Mouse (Mus musculus) heart, embryonic 12.5 days (tissue): ENCODE measurements around the gene Vmn2r90. TPM values are rescaled to one million over a fixed set of nuclear protein-coding genes. Genes with fewer than 3 reads are reported as not detected.
"Not testable (repeated sequence)": the region's sequence is repeated elsewhere in the genome, so short reads cannot be mapped to it uniquely, and the experiment has no call there.

ENCODE experiments used
- ATAC-seq: fragments of 200-750 bp; cut with Nextera tagmentation; 2 replicates; pipeline ENCODE4 v1.8.0; 2017; ENCODE audit warnings: moderate TSS enrichment, moderate library complexity; ENCODE audit not compliant: insufficient number of reproducible peaks, low FRiP score
- H3K27ac ChIP-seq: fragments of 300-500 bp; sonication (generic); 2 replicates; pipeline ENCODE4 v1.5.1; 2016; ENCODE audit warnings: mild to moderate bottlenecking, moderate library complexity; ENCODE audit not compliant: poor library complexity, severe bottlenecking
- H3K27me3 ChIP-seq: fragments of 300-500 bp; sonication (generic); replicated peaks from 2 replicates; pipeline ENCODE4 v1.6.1; 2016; ENCODE audit warnings: mild to moderate bottlenecking, moderate library complexity
- H3K36me3 ChIP-seq: fragments of 300-500 bp; sonication (generic); 2 replicates; pipeline ENCODE4 v1.6.1; 2016; ENCODE audit warnings: mild to moderate bottlenecking, moderate library complexity
- H3K4me1 ChIP-seq: fragments of 300-500 bp; sonication (generic); replicated peaks from 2 replicates; pipeline ENCODE4 v1.6.1; 2016; ENCODE audit warnings: mild to moderate bottlenecking
- H3K4me2 ChIP-seq: fragments of 300-500 bp; sonication (generic); 2 replicates; pipeline ENCODE4 v1.6.1; 2016; ENCODE audit warnings: mild to moderate bottlenecking, moderate library complexity
- H3K4me3 ChIP-seq: fragments of 300-500 bp; sonication (generic); 2 replicates; pipeline ENCODE4 v1.5.1; 2016; ENCODE audit warnings: mild to moderate bottlenecking
- H3K9ac ChIP-seq: fragments of 300-500 bp; sonication (generic); 2 replicates; pipeline ENCODE4 v1.6.1; 2016; ENCODE audit warnings: mild to moderate bottlenecking, moderate library complexity
- H3K9me3 ChIP-seq: fragments of 300-500 bp; sonication (generic); replicated peaks from 2 replicates; pipeline ENCODE4 v1.6.1; 2016; ENCODE audit warnings: mild to moderate bottlenecking, moderate library complexity
- WGBS: fragments of 180-500 bp; shearing (Covaris S2); methylation state at CpG from one replicate; pipeline ENCODE4 v1.1.7; 2016; 5-methylcytosine and 5-hydroxymethylcytosine counted together
- polyA plus RNA-seq: library from polyadenylated mRNA; unstranded; fragments of >200 nt; fragmentation: Nextera tagmentation; extraction: Ambion mirVana; gene quantifications from 2 replicates; pipeline ENCODE4 v1.2.1, GENCODE M21; 2016

Gene Vmn2r90
- polyA plus RNA-seq, result not detected in 2 replicates

- no peak within 1 kb of the TSS for H3K4me3 ChIP-seq
- no peak within 1 kb of the TSS for H3K27ac ChIP-seq
- no peak within 1 kb of the TSS for H3K9ac ChIP-seq
- no peak within 1 kb of the TSS for H3K4me2 ChIP-seq
- H3K27me3 ChIP-seq, result no peaks in the 10 kb centered on the region
- 64% methylated on average over 1 of the region's 1 CpGs for WGBS
- no peak for ATAC-seq
- peaks cover 6% of the 10 kb centered on the region; the same call in 1 of the 2 replicates for H3K9me3 ChIP-seq
- H3K4me1 ChIP-seq, result no peaks in the 10 kb centered on the region
- H3K36me3 ChIP-seq, result no peaks in the 10 kb centered on the region
Observed at GRCm38 (mm10) chr17:17703447-17703846, at the start of gene Vmn2r90. TSS of gene Vmn2r90 (plus strand) at chr17:17703747.

DNA sequence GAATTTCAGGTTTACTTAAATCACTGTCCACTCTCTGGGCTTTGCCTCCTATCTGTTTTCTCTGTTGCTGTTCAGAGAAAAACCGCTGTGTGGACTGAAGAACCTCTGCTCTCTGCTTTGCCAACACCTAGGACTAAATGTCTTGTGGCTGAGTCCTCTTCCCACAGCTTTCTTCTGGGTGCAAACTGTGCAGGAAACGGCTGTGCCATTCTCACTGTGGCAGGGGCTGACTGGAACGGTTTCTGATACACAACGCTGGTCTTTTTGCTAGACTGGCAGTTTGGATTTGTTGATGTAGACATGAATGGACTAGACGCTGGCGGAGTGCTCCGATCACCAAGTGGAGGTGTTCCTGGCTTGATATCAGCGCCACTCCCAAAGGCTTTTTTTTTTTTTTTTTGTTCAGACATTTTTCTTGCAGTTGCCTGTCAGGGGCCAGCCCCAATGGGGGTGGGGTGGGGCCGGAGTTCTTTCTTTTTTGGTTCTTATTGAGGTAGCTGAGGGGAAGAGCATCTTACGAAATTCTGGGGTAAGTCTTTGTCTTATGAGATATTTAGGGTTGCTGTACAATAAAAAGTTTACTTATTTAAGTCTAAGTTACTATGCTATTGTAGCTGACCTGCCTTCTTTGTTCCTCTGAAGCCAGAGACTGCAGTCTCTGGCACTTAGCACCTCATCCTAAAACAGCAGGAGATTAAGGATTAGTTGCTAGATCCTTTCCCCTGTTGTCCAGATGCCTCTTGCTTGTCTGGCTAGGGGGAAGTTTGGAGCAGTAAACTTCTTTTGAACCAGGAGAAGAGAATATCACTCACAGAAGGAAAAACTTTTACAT is 48.3 kb upstream of the Vmn2r90 start:
- no peak for ATAC-seq
- no peaks in the 10 kb centered on the region for H3K27me3 ChIP-seq
- no peak overlapping the region for H3K9ac ChIP-seq
- H3K27ac ChIP-seq, result no peak overlapping the region
- peaks cover 5% of the 10 kb centered on the region; the same call in 1 of the 2 replicates for H3K4me1 ChIP-seq
- no peaks in the 10 kb centered on the region for H3K36me3 ChIP-seq
- peak overlapping the region; percentile 63 for H3K4me2 ChIP-seq
- WGBS, result 10% methylated on average over 10 of the region's 10 CpGs
- peak overlapping the region; percentile 20 for H3K4me3 ChIP-seq
- no peaks in the 10 kb centered on the region for H3K9me3 ChIP-seq

DNA sequence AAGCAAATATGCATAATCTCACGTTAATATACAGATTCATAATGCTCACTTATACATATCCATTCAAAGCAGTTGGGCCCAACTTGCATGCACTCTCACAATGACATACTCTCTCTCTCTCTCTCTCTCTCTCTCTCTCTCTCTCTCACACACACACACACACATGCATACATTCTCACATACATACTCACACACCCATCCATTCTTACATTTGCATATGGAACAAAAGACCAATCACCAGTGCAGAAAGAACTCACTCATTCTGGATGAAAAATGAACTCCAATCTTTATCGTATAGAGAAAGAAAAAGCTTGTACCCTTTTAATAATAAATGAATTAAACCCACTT is 47.7 kb upstream of the Vmn2r90 start:
- H3K4me2 ChIP-seq, result no peak overlapping the region
- no peak for ATAC-seq
- WGBS, result 50% methylated on average over 2 of the region's 2 CpGs

DNA sequence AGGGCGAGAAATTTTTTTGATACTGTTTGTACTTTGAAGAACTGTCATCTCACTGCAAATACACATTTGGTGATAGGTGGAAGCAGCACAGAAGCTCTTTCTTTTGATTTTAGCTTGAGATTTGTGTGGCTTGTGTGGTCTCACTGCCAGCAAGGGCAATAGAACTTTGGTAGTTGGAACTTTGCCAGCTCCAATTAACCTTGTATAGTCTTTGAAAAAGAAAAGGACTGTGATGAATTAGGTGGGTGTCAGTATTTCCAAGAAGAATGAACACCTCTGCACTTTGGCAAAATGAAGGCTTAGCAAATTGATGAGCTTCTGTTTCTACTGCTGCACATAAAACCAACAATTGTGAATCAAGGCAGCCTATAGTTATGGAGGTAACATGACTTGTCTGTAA is 24.8 kb upstream of the Vmn2r90 start:
- no peaks in the 10 kb centered on the region for H3K9me3 ChIP-seq
- H3K9ac ChIP-seq, result no peak overlapping the region
- H3K4me2 ChIP-seq, result no peak overlapping the region
- ATAC-seq, result no peak
- no peaks in the 10 kb centered on the region for H3K27me3 ChIP-seq
- H3K27ac ChIP-seq, result no peak overlapping the region
- H3K4me3 ChIP-seq, result no peak overlapping the region
- H3K4me1 ChIP-seq, result no peaks in the 10 kb centered on the region
- no peaks in the 10 kb centered on the region for H3K36me3 ChIP-seq
- WGBS, result 71% methylated on average over 1 of the region's 1 CpGs

More for the DNA sequence above, 47.7 kb upstream of the Vmn2r90 start:
- H3K9ac ChIP-seq, result no peak overlapping the region
- H3K27me3 ChIP-seq, result no peaks in the 10 kb centered on the region
- peaks cover 5% of the 10 kb centered on the region; the same call in 1 of the 2 replicates for H3K4me1 ChIP-seq
- H3K9me3 ChIP-seq, result no peaks in the 10 kb centered on the region
- H3K4me3 ChIP-seq, result no peak overlapping the region
- H3K27ac ChIP-seq, result no peak overlapping the region
- no peaks in the 10 kb centered on the region for H3K36me3 ChIP-seq

GRCm38 (mm10) chr17:17690659-17691058 is 12.9 kb upstream of the Vmn2r90 start:
- WGBS, result 59% methylated on average over 2 of the region's 2 CpGs
- Histone ChIP-seq H3K4me2 (no peak overlapping the region), H3K27ac (no peak overlapping the region), H3K9me3 (no peaks in the 10 kb centered on the region), H3K9ac (no peak overlapping the region), H3K27me3 (no peaks in the 10 kb centered on the region), H3K4me1 (no peaks in the 10 kb centered on the region), H3K4me3 (no peak overlapping the region), H3K36me3 (no peaks in the 10 kb centered on the region)
- no peak for ATAC-seq

- H3K4me3 ChIP-seq, H3K27me3 ChIP-seq, H3K4me2 ChIP-seq, H3K36me3 ChIP-seq, H3K9ac ChIP-seq, H3K27ac ChIP-seq, H3K9me3 ChIP-seq, H3K4me1 ChIP-seq, ATAC-seq: not testable (repeated sequence)
- 70% methylated on average over 4 of the region's 4 CpGs for WGBS
Observed at GRCm38 (mm10) chr17:17732396-17732795, 28.8 kb downstream of the Vmn2r90 start.

DNA sequence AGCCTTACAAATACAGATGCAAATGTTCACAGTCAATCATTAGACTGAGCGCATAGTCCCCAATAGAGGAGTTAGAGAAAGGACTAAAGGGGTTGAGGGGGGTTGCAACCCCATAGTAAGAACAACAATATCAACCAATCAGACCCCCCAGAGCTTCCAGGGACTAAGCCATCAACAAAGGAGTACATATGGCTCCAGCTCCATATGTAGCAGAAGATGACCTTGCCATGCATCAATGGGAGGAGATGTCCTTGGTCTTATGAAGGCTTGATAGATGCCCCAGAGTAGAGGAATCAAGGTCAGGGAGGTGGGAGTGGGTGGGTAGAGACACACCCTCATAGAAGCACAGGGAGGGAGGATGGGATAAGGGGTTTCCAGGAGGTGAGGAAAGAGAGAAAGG is 35.1 kb downstream of the Vmn2r90 start:
- Histone ChIP-seq H3K9ac (no peak overlapping the region), H3K27ac (no peak overlapping the region), H3K27me3 (no peaks in the 10 kb centered on the region), H3K9me3 (peaks cover 10% of the 10 kb centered on the region; the same call in 1 of the 2 replicates), H3K4me2 (no peak overlapping the region), H3K36me3 (no peaks in the 10 kb centered on the region), H3K4me3 (no peak overlapping the region), H3K4me1 (no peaks in the 10 kb centered on the region)
- ATAC-seq, result no peak
- WGBS, result 87% methylated on average over 1 of the region's 1 CpGs

DNA sequence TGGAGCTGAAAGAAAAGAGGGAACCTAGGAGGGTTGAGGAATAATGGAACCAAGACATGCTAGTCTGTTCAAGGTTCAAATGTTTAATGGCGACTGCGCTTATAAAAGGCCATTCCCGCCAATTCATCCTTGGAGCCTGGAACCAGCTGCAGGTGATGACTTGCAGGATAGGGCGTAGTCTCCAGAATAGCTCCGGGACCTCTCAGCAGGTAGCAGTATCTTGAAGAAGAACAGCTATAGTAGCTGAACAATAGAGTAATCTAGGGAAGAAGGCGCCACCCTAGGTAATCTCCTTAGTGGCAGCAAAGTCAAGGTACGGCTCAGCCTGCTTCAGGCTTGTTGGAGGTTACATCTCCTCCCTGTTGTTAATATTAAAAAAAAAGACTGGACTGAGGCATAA is 35.8 kb downstream of the Vmn2r90 start:
- not testable (repeated sequence) for H3K4me3 ChIP-seq, H3K9ac ChIP-seq, H3K4me1 ChIP-seq, ATAC-seq, H3K36me3 ChIP-seq, H3K27me3 ChIP-seq, H3K9me3 ChIP-seq, H3K4me2 ChIP-seq, H3K27ac ChIP-seq
- 85% methylated on average over 7 of the region's 7 CpGs for WGBS

DNA sequence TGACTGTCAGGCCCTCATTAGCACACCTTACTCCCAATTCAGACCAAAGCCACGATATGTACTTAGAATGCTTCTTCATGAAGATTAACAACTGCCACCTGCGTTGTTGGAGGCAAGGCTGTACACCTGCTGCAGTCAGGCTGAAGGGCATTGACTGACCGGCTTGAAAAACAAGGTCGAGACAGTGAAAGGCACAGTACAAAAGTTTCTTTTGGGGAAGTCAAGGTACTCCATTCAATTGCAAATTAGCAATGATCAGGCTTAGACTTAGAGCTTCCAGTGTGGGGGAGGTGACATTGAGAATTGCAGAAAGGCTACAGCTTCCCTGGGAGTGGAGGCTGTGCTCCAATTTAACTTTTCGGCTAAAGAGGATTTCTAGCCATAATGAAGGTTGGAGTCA is 36.4 kb downstream of the Vmn2r90 start:
- not testable (repeated sequence) for H3K9me3 ChIP-seq, H3K27ac ChIP-seq, H3K9ac ChIP-seq, H3K4me3 ChIP-seq, H3K36me3 ChIP-seq, H3K4me1 ChIP-seq, H3K27me3 ChIP-seq, ATAC-seq, H3K4me2 ChIP-seq
- 73% methylated on average over 5 of the region's 5 CpGs for whole genome bisulfite sequencing

- not testable (repeated sequence) for ATAC-seq, H3K4me2 ChIP-seq, H3K4me1 ChIP-seq, H3K4me3 ChIP-seq, H3K27ac ChIP-seq, H3K9ac ChIP-seq, H3K9me3 ChIP-seq, H3K36me3 ChIP-seq, H3K27me3 ChIP-seq
Observed at GRCm38 (mm10) chr17:17741516-17741915, 38.0 kb downstream of the Vmn2r90 start.

DNA sequence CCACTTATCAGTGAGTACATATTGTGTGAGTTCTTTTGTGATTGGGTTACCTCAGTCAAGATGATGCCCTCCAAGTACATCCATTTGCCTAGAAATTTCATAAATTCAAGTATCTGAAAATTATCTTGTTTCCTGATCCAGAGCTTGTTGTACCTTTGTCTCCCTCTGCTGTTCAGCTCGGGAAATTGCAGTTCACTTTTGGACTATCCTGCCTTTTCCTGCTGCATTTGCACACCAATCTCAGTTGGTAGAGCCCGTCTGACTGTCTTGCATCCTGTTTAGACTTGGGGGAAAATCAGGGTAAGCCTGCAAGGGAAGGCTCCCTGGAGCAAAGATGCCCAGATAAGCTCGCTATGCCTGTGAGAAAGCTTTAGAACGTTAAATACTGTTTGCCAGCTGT is 45.8 kb downstream of the Vmn2r90 start:
- peak overlapping the region; percentile 21; the same call in 1 of the 2 replicates for H3K4me2 ChIP-seq
- H3K27me3 ChIP-seq, H3K9me3 ChIP-seq, H3K27ac ChIP-seq, H3K4me3 ChIP-seq, H3K36me3 ChIP-seq, H3K9ac ChIP-seq, H3K4me1 ChIP-seq, ATAC-seq: not testable (repeated sequence)
- WGBS, result 3% methylated on average over 4 of the region's 4 CpGs
